Mouse (Mus musculus): Measurements from ENCODE around the gene Crnkl1. TPM values are rescaled to one million over a fixed set of nuclear protein-coding genes. Genes with fewer than 3 reads are reported as not detected.

The Crnkl1 gene
- total RNA-seq (2021), result 10 to 100 TPM; 13.3 to 14.2 TPM
- long read RNA-seq, experiment 1, transcript Crnkl1-201 (14 exons, 3,428 nt), result major isoform, 19 of 20 reads
- long read RNA-seq, experiment 1, partial matches to known transcripts, result 1 of 20 reads
- long read RNA-seq, experiment 1, other reads (novel, unspliced or antisense), result 0 of 20 reads
- long read RNA-seq, experiment 2, transcript Crnkl1-201 (14 exons, 3,428 nt), result major isoform, 18 of 21 reads
- long read RNA-seq, experiment 2, partial matches to known transcripts, result 3 of 21 reads
- long read RNA-seq, experiment 2, other reads (novel, unspliced or antisense), result 0 of 21 reads

GRCm38 (mm10) chr2:145934339-145935231 lies at the start of gene Crnkl1, which contains the start of gene Cfap61:
Gene Crnkl1 (minus strand): TSS chr2:145935014.
Gene Cfap61 (plus strand): TSS chr2:145934784.
- DNase-seq, result peak; percentile 90

- no peak for DNase-seq
These were observed 47.7 kb upstream of the Crnkl1 start for GRCm38 (mm10) chr2:145982317-145983045.

- no peak for DNase-seq
These were observed 46.9 kb upstream of the Crnkl1 start for GRCm38 (mm10) chr2:145981699-145982112.

- DNase-seq, result no peak
These were observed 46.1 kb upstream of the Crnkl1 start for GRCm38 (mm10) chr2:145980881-145981280.

GRCm38 (mm10) chr2:145979616-145980015 lies 44.8 kb upstream of the Crnkl1 start:
- DNase-seq, result no peak

GRCm38 (mm10) chr2:145972571-145972970 lies 37.8 kb upstream of the Crnkl1 start:
- no peak for DNase-seq

GRCm38 (mm10) chr2:145971237-145972010 lies 36.6 kb upstream of the Crnkl1 start:
- no peak for DNase-seq

GRCm38 (mm10) chr2:145970751-145971150 lies 35.9 kb upstream of the Crnkl1 start:
- no peak for DNase-seq

GRCm38 (mm10) chr2:145961861-145962260 lies 27.0 kb upstream of the Crnkl1 start:
- no peak for DNase-seq

GRCm38 (mm10) chr2:145958551-145958950 lies 23.7 kb upstream of the Crnkl1 start:
- no peak for DNase-seq

GRCm38 (mm10) chr2:145958097-145958496 lies 23.3 kb upstream of the Crnkl1 start:
- DNase-seq, result no peak

- DNase-seq, result no peak
These were observed 22.6 kb upstream of the Crnkl1 start for GRCm38 (mm10) chr2:145957450-145957849.

- no peak for DNase-seq
These were observed 21.5 kb upstream of the Crnkl1 start for GRCm38 (mm10) chr2:145956318-145956717.

GRCm38 (mm10) chr2:145955844-145956243 lies 21.0 kb upstream of the Crnkl1 start:
- no peak for DNase-seq

- no peak for DNase-seq
These were observed 17.9 kb upstream of the Crnkl1 start for GRCm38 (mm10) chr2:145952726-145953125.

- no peak for DNase-seq
These were observed 15.4 kb upstream of the Crnkl1 start for GRCm38 (mm10) chr2:145950239-145950638.

- DNase-seq, result no peak
These were observed 14.8 kb upstream of the Crnkl1 start for GRCm38 (mm10) chr2:145949475-145950068.

GRCm38 (mm10) chr2:145948402-145948954 lies 13.7 kb upstream of the Crnkl1 start:
- DNase-seq, result no peak

- DNase-seq, result no peak
These were observed 9.5 kb upstream of the Crnkl1 start for GRCm38 (mm10) chr2:145944286-145944685.

GRCm38 (mm10) chr2:145941403-145941802 lies 6.6 kb upstream of the Crnkl1 start:
- DNase-seq, result no peak

GRCm38 (mm10) chr2:145936975-145937374 lies 2.2 kb upstream of the Crnkl1 start:
- DNase-seq, result no peak
